ENCODE assay signal across 7 mouse cellular contexts in genomic region chr7:19851858-19852570, GRCm38 (mm10). TPM values are rescaled to one million over a fixed set of nuclear protein-coding genes. Genes with fewer than 3 reads are reported as not detected.
A peak's percentile ranks its signal among the peaks of the same experiment; 100 is the strongest.
DNase-seq lines count a peak whose midpoint lies in the region; ATAC-seq and TF ChIP-seq lines count a peak whose summit lies in the region.

Gene Gm19345, plus strand, starts transcription at chr7:19852003.

- H3K27ac ChIP-seq in left cerebral cortex, adult 2 months: no peak within 1 kb of the TSS
- H3K27ac ChIP-seq in embryonic facial prominence, embryonic 10.5 days (replicated peaks): no peak within 1 kb of the TSS
- H3K27ac ChIP-seq in hindbrain, embryonic 15.5 days (replicated peaks): peak within 1 kb of the TSS; percentile 75
- 0 out of 2 replicates have a peak within 1 kb of the TSS, but pooled peaks have one; percentile 39 for H3K27ac ChIP-seq in midbrain, embryonic 10.5 days (replicated peaks)
- H3K27ac ChIP-seq in stomach, postnatal 0 days (replicated peaks): no peak within 1 kb of the TSS

- no peak for TF ChIP-seq CTCF in left cerebral cortex, adult 2 months (IDR thresholded peaks at IDR 0.05)
- TF ChIP-seq CTCF in stomach, postnatal 0 days (IDR thresholded peaks at IDR 0.05; ENCODE audit: low read depth): no peak

- H3K4me1 ChIP-seq in embryonic facial prominence, embryonic 10.5 days: peaks cover 16% of the 10 kb centered on the region
- no peaks in the 10 kb centered on the region for H3K4me1 ChIP-seq in hindbrain, embryonic 15.5 days (replicated peaks)
- peaks cover 16% of the 10 kb centered on the region for H3K4me1 ChIP-seq in midbrain, embryonic 10.5 days
- H3K4me1 ChIP-seq in stomach, postnatal 0 days (replicated peaks; ENCODE audit: control insufficient read depth, insufficient read depth): no peaks in the 10 kb centered on the region

- H3K4me2 ChIP-seq in hindbrain, embryonic 15.5 days: peak within 1 kb of the TSS; percentile 59
- peak within 1 kb of the TSS; percentile 38 for H3K4me2 ChIP-seq in stomach, postnatal 0 days (replicated peaks; ENCODE audit: low read depth)

- no peaks in the 10 kb centered on the region for H3K36me3 ChIP-seq in embryonic facial prominence, embryonic 10.5 days (replicated peaks)
- no peaks in the 10 kb centered on the region for H3K36me3 ChIP-seq in hindbrain, embryonic 15.5 days
- H3K36me3 ChIP-seq in midbrain, embryonic 10.5 days: no peaks in the 10 kb centered on the region
- H3K36me3 ChIP-seq in stomach, postnatal 0 days (ENCODE audit: control insufficient read depth, insufficient read depth, low read length): no peaks in the 10 kb centered on the region

- peaks cover 44% of the 10 kb centered on the region for H3K27me3 ChIP-seq in embryonic facial prominence, embryonic 10.5 days (replicated peaks; ENCODE audit: low read depth, poor library complexity, severe bottlenecking)
- no peaks in the 10 kb centered on the region for H3K27me3 ChIP-seq in hindbrain, embryonic 15.5 days
- H3K27me3 ChIP-seq in midbrain, embryonic 10.5 days (ENCODE audit: low read depth, poor library complexity, severe bottlenecking): peaks cover 48% of the 10 kb centered on the region
- H3K27me3 ChIP-seq in stomach, postnatal 0 days (ENCODE audit: control insufficient read depth, insufficient read depth, low read length): no peaks in the 10 kb centered on the region

- intact Hi-C loops in left cerebral cortex, adult 2 months (cut with DNase I): no loop called here

- no peak for TF ChIP-seq EP300 in stomach, postnatal 0 days (optimal IDR thresholded peaks at IDR 0.05)

- ATAC-seq in hindbrain, embryonic 15.5 days (ENCODE audit: low FRiP score, low read depth): peak; percentile 91
- ATAC-seq in stomach, postnatal 0 days (ENCODE audit: low FRiP score, low TSS enrichment): peak; percentile 39

- peak within 1 kb of the TSS; percentile 47 for H3K4me3 ChIP-seq in left cerebral cortex, adult 2 months
- peak within 1 kb of the TSS; percentile 36 for H3K4me3 ChIP-seq in embryonic facial prominence, embryonic 10.5 days
- peak within 1 kb of the TSS; percentile 43 for H3K4me3 ChIP-seq in hindbrain, embryonic 15.5 days
- H3K4me3 ChIP-seq in midbrain, embryonic 10.5 days: peak within 1 kb of the TSS; percentile 41
- peak within 1 kb of the TSS; percentile 4; the same call in 1 of the 2 replicates for H3K4me3 ChIP-seq in stomach, postnatal 0 days (ENCODE audit: low read depth, low read length)

- 4% methylated on average over 33 of the region's 33 CpGs for WGBS in embryonic facial prominence, embryonic 10.5 days
- 4% methylated on average over 32 of the region's 33 CpGs for WGBS in hindbrain, embryonic 15.5 days
- WGBS in midbrain, embryonic 10.5 days: 4% methylated on average over 33 of the region's 33 CpGs
- WGBS in stomach, postnatal 0 days: 4% methylated on average over 24 of the region's 33 CpGs

- no peaks in the 10 kb centered on the region for H3K9me3 ChIP-seq in embryonic facial prominence, embryonic 10.5 days
- H3K9me3 ChIP-seq in hindbrain, embryonic 15.5 days: no peaks in the 10 kb centered on the region
- 0 out of 2 replicates have a peak, but pooled peaks cover 3% of the 10 kb centered on the region for H3K9me3 ChIP-seq in midbrain, embryonic 10.5 days (replicated peaks)
- H3K9me3 ChIP-seq in stomach, postnatal 0 days (ENCODE audit: control insufficient read depth, low read length): no peaks in the 10 kb centered on the region

- peak within 1 kb of the TSS; percentile 58 for H3K9ac ChIP-seq in hindbrain, embryonic 15.5 days
- H3K9ac ChIP-seq in stomach, postnatal 0 days (ENCODE audit: low read length): 0 out of 2 replicates have a peak within 1 kb of the TSS, but pooled peaks have one; percentile 41

- DNase-seq in left cerebral cortex, adult 2 months (ENCODE audit: extremely low spot score in 1 of 2, low spot score in 2 of 2): peak; percentile 39
- no peak for DNase-seq in left cerebral cortex, adult 11 months (ENCODE audit: low spot score)
- peak; percentile 67 for DNase-seq in embryonic facial prominence, embryonic 10.5 days (ENCODE audit: low spot score)
- DNase-seq in midbrain, embryonic 10.5 days (ENCODE audit: low spot score): peak; percentile 53
- DNase-seq in stomach, postnatal 0 days (ENCODE audit: low spot score): peak; percentile 46
- DNase-seq in adrenal gland, adult 8-10 months: no peak

RNA-seq across cellular contexts. Expression of gene Gm19345, which starts in this region (rescaled TPM):
- total RNA-seq in left cerebral cortex, adult 2 months (2021): 1 to 10 TPM; 1.7 to 2.2 TPM
- not detected in 2 replicates for polyA plus RNA-seq in embryonic facial prominence, embryonic 10.5 days (2016; fragmentation: Nextera tagmentation; extraction: Ambion mirVana)
- 15.7 and 17.1 TPM in 2 replicates for polyA plus RNA-seq in hindbrain, embryonic 15.5 days (2015; fragmentation: Nextera tagmentation; extraction: Ambion mirVana)
- 0.14 TPM in 1 of 2 replicates, not detected in the other for polyA plus RNA-seq in midbrain, embryonic 10.5 days (2016; fragmentation: Nextera tagmentation; extraction: Ambion mirVana)
- 0.29 and 0.41 TPM in 2 replicates for polyA plus RNA-seq in stomach, postnatal 0 days (2015; fragmentation: Nextera tagmentation; extraction: Ambion mirVana)
- total RNA-seq in adrenal gland, adult 8-10 months (2022): under 1 TPM in 2 of 4 experiments, not detected in 2; 0.28 to 0.35 TPM

Comparison
In these comparisons a context has a peak if more than half of its experiments do, and no peak if none do; other contexts are left out.
1. RNA of gene Gm19345 (polyA plus RNA-seq): 15.7 to 17.1 TPM in hindbrain, embryonic 15.5 days; 0.29 to 0.41 TPM in stomach, postnatal 0 days, not detected in embryonic facial prominence, embryonic 10.5 days and 0.14 TPM in midbrain, embryonic 10.5 days; every median in the first group is over 10 times any median in the second.
2. DNase-seq: peak in left cerebral cortex, adult 2 months (2 of 2); none in left cerebral cortex, adult 11 months (single experiment) and adrenal gland, adult 8-10 months (single experiment).
3. Peak in DNase-seq and H3K4me3 ChIP-seq in embryonic facial prominence, embryonic 10.5 days; RNA of the gene not detected or under 1 TPM.
4. Peak in DNase-seq, H3K4me3 ChIP-seq and H3K27ac ChIP-seq in midbrain, embryonic 10.5 days; RNA of the gene not detected or under 1 TPM.
5. Peak in DNase-seq, ATAC-seq, H3K4me3 ChIP-seq, H3K9ac ChIP-seq and H3K4me2 ChIP-seq in stomach, postnatal 0 days; RNA of the gene not detected or under 1 TPM.
6. Peak in every context shown above with its lines, with median percentiles within 50 percentile points of each other: H3K4me3 ChIP-seq.